Mouse (Mus musculus) inflammation-experienced regulatory T-cells, adult 6 months (primary cell): Measurements from ENCODE around the gene Gm6377. TPM values are rescaled to one million over a fixed set of nuclear protein-coding genes. Genes with fewer than 3 reads are reported as not detected.
A peak's percentile ranks its signal among the peaks of the same experiment; 100 is the strongest.

Experiments
- ATAC-seq: one replicate; pipeline ENCODE4 v1.8.0; 2017
- polyA plus RNA-seq, 3 experiments: library from polyadenylated mRNA; unstranded; fragments of 100-300 nt; shearing (Covaris generic); gene quantifications; one replicate each; pipeline ENCODE4 v1.2.1; 2017

The Gm6377 gene
- 1 to 10 TPM in 1 of 3 experiments, under 1 TPM in 1, not detected in 1; 0.71 to 1.3 TPM for polyA plus RNA-seq

DNA sequence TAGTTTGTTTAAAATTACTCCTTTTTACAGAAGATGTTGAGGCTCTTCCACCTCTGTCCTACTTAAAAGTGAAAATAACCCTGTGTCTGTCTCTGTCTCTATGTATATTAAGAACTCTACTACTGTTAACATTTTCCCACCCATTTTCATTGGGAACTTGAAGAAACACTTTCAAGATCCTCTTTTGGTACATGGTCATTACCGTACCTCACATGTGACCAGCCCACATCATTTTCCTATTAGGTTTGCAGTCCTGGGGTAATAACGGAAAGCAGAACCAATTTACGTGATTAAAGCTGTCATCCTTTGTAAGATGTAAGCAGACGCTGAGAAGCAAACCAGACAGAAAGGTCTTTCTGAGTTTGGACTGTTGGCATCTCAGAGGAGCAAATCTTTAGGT, at the start of gene Gm6377:
Gm6377 (plus strand) TSS at position 289 of the 400 bp plus-strand sequence.
- ATAC-seq, result peak; percentile 32

DNA sequence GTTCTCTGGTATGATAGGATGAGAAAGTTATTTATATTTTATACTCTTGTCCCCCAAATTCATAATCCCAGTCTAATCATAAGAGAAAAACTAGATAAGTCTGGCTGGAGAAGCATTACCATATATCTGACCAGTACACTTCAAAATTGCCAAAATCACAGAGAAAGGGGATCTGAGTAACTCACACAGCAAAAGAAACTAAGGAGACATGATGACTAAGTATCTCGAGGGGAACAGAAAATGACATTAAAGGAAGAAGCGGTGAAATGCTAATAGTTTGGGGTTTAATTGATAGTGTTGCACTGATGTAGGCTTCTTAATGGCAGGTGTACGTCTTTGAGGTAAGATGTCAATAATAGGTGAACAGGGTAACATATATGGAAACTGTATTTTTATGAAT, 49.4 kb upstream of the Gm6377 start:
- ATAC-seq, result no peak

DNA sequence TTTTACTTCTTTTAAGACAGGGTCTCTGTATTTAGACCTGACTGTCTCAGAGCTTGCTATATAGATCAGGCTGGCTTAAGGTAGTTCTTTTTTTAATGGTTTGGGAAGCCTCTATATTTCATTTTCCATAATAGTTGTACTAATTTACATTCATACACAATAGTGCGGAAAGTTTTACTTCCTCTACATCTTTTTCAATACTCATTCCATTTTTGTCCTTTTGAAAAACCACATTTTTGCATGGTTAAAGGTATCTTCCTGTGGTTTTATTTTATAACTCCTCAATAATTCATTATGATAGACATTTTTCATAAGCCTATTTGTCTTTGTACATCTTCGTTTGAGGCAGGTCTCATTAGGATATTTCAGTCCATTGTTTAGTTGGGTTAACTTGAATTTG, 45.3 kb upstream of the Gm6377 start:
- no peak for ATAC-seq

DNA sequence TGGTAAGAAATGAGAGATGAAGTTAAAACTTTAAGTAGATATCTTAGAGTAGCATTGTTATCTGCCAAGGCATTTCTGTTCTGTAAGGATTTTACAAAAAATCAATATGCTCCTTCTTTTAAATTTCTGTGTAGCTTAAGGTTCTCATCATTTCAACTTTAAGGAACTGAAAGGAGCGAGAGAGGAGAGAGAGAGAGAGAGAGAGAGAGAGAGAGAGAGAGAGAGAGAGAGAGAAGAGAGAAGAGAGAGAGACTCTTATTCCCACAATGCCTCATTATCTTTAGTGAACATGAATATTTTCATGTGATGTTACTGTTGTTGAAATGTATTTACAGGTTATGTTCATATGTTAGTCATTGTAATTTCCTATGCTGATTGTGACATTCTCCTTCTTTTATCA, 36.2 kb upstream of the Gm6377 start:
- peak; percentile 20 for ATAC-seq

DNA sequence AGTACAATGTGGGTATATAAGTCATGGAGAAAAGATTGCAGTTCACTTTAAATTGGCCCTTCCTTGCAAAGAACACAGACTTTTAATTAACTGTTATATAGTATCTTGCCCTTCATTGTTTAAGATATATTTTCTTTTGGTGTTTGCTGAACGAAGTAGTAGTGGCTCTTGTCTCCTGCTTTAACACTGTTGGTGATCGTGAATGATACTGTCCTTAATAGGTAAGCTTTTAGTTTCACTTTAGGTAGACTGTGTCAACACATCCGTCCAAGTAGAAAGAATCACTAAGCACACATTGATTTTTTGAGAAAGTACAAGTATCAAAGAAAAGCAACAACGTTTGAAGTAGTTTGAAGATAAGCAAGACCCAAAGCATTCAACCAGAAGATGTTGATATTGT, 35.7 kb upstream of the Gm6377 start:
- peak; percentile 89 for ATAC-seq

DNA sequence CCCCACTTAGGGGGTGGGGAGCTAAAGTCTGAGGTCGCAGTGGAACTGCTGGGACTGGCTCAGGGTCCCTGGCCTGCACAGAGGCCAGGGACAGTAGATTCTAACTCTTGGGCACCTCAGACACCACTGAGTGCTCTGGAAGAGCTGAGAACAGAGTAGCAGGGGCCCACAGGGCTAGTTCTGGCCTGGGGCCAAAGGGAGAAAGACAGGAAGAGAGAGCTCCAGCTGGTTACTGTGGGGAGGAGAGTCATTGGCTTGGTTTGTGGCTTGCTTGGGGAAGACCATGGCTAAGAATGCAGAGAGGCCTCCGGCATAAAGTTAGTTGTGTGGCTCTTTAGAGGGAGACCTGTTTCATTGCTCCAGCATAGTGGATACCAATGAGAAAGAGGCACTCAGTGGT, 21.5 kb upstream of the Gm6377 start:
- ATAC-seq, result no peak

DNA sequence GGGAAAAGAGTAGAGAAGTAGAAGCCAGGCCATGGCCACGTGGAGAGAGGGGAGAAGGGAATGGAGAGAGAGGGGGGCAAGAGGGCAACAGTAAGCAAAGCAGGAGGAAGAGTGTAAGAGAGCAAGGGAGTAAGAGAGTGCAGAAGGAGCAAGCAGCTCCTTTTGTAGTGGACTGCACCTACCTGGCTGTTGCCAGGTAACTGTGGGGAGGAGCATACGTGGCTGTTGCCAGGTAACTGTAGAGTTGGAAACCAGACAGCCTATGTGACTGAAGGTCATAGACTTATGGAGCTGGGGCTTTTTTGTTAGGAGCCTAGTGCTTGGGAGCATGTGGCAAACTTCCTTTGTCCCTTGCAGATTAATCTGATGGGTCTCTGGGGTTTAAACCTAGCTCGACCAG, 21.1 kb upstream of the Gm6377 start:
- ATAC-seq, result no peak

DNA sequence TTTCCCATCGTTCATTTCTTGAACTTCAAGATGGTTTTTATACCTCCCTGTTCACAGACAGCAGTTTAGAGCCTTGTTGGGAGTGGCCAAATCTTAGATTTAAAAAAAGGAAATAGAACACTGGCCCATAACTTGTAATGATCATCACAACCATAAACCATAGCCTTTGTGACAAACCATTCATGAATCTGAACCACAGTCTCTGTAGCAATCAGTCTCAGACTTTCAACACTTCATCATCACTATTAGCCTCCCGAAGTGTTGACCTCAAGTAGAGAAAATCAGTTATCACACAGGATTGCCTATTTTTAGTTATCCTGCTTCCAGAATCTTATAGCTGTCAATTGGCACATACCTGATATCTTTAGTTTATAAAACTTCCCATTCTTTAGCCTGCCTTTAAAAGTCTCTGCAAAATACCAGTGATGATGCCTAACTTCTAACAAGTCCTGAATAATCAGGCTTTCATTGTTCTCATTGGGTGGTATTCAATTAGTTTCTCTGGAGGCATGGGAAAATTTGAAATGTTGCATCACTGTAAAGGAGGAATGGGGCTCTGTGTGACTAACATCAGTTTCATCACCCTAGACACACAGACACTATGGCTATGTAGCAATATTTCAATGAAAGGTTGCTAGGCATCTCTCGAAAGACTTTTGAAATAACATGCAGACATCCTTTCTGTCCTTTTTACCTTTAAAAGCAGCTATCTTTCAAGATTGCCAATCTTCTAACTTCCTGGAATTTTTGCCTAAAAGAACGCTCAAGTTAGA, 11.7 kb upstream of the Gm6377 start:
- ATAC-seq, result no peak

DNA sequence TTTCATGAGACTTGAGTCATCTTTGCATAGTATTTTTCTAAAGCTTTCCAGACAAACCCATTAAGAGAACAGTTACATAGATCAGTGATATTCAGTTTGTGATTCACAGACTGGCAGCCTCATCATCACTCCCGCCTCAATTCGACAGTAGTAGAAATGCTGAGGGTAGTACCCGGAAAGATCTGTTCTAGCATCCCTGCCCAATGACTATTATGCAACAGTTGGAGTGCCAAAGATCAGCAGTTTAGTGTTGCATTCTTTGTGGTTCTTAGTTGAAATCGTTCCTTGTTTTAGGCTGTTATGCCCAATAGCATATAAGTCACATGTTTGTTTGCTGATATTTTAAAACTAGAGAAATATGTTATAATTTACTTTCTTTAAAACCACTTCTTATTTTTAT, 6.9 kb upstream of the Gm6377 start:
- no peak for ATAC-seq

DNA sequence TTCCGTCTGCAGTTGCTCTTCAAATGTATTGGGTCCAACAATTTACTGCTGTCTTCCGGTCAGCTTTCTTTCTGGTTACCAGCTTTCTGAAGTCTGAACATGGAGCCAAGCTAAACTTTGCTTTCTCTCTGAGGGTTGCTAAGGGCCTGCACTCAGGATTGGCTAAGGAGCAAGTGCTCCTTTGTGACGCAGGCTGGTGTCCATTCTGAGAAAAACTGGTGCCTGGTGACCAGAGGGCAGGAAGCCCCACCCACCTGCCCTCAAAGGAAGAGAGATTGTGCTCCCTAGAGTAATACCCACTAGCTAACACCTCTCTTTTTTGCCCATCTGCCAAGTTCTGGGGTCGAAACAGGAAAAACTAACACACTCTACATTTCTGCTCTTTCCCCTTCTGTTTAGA, 5.6 kb upstream of the Gm6377 start:
- no peak for ATAC-seq

DNA sequence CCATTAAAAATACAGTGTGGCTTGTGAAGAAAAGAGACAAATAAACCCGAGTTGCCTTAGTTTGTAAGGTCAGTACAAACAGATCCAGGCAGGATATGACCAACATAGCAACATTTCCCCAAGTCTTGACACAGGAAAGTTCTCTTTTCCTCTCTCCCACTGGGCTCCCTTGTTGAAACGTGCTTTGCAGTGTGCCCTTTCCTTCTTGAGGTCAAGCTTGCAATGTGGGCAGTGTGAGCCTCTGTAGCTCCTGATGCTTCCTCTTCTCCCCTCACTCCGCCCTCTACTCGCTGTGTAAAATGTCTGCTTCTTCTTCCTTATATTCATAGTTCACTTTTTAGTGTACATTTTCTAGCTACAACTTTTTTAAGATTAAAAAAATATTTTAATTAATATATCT, 5.1 kb upstream of the Gm6377 start:
- no peak for ATAC-seq

DNA sequence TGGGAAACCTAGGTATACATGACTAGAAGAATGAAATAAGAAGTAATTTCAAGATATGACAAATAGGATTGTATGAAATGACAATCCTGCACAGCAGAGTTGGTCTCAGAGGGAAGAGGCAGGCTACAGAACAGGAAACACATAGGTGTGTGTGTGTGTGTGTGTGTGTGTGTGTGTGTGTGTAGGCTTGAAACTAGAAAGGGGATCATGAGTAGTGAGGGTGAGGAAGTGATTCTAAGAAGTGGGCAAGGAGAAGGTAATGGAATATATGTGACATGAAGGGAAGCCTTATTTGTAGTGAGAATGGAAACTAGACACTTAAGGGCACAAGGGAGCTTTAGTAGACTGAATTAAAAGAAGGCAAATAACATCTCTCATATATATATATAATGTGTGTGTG, 11.3 kb downstream of the Gm6377 start:
- no peak for ATAC-seq

DNA sequence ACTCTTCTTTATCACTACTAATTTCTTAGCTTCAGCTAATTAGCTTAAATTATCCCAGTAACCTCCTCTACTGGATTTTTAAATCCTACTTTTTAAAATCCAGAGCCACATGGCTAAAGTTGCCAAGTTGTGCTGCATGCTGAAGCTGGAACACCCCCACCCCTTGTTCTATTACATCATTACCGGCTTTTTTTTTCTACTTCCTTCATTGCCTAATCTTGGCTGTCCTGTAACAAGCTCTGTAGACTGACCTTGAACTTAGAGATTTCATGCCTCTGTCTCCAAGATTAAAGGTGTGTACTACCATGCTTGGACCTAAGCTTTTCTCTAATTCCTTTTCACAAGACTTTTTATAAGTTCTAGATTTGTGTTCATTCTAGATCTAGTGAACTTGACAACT, 32.2 kb downstream of the Gm6377 start:
- no peak for ATAC-seq

DNA sequence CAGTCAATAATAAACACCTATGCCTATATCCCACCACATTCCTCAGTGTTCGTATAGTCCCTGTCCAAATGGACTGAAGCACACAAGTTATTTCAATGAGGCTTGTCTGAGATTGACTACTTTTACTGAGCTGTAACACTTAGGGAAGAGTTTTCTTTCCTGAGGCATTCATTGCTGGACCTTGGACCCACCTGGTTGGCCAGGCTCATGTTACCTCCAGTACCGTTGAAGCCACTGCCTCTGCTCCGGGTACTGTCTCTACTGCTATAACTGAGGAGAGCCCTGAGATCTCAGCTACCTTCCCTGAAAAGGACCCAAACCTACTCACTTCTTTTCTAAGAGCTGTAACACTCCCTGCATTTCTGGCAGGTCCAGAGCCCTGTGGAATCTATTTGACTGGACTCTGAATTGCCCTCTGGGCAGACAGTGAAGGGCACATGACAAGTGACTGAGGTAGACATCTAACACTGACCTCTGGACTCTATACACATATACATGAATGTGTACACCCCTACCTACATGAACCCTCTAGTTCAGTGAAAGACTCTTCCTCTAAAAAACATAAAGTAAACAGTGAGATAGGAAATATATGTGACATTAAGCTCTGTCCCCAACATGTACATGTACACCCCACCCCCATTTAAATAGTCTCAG, 39.0 kb downstream of the Gm6377 start:
- ATAC-seq, result no peak

DNA sequence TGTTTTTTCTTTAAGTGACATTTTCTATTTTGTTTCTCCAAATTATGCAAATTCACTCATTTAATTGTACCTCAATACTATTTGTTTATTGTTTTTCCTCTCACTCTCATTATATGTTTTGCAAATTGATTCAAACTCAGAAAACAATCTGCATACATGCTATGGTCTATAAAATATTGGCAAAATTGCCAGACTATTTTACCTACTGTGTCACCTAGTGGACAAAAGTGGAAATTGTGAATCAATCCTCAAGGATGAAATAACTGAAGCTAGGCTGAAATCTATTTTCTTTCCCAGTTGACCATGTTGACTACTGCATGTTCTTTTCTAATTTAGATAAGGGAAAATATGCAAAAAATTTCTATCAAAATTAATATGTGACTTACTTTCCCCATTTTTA, 41.6 kb downstream of the Gm6377 start:
- ATAC-seq, result no peak

Other genes with a start within 250 kb of the Gm6377 start
- gene Hmgn5, start 183.4 kb upstream of the Gm6377 start, polyA plus RNA-seq, result 10 to 100 TPM; 13.1 to 45.0 (median 23.0) TPM
- 100 to 1,000 TPM; 188 to 356 (median 243) TPM for gene Sh3bgrl, start 101.4 kb upstream of the Gm6377 start, polyA plus RNA-seq